Mouse (Mus musculus): ENCODE results near the gene Sphkap.

Gene Sphkap

GRCm38 (mm10) chr1:83297137-83298076 lies 110.6 kb downstream of the Sphkap start:
- in situ Hi-C loops (cut with MboI; ENCODE audit: low sequenced_read_pairs): no loop called here

- in situ Hi-C loops (cut with MboI; ENCODE audit: low sequenced_read_pairs): no loop called here
Measured at GRCm38 (mm10) chr1:83285866-83286265, 122.1 kb downstream of the Sphkap start.

GRCm38 (mm10) chr1:83277044-83277443 lies 131.0 kb downstream of the Sphkap start:
- in situ Hi-C loops (cut with MboI; ENCODE audit: low sequenced_read_pairs): no loop called here

GRCm38 (mm10) chr1:83276637-83277036 lies 131.4 kb downstream of the Sphkap start:
- in situ Hi-C loops (cut with MboI; ENCODE audit: low sequenced_read_pairs): no loop called here

- in situ Hi-C loops (cut with MboI; ENCODE audit: low sequenced_read_pairs): no loop called here
Measured at GRCm38 (mm10) chr1:83251746-83252145, 156.3 kb downstream of the Sphkap start.

GRCm38 (mm10) chr1:83248235-83248746 lies 159.7 kb downstream of the Sphkap start:
- in situ Hi-C loops (cut with MboI; ENCODE audit: low sequenced_read_pairs): no loop called here

DNA sequence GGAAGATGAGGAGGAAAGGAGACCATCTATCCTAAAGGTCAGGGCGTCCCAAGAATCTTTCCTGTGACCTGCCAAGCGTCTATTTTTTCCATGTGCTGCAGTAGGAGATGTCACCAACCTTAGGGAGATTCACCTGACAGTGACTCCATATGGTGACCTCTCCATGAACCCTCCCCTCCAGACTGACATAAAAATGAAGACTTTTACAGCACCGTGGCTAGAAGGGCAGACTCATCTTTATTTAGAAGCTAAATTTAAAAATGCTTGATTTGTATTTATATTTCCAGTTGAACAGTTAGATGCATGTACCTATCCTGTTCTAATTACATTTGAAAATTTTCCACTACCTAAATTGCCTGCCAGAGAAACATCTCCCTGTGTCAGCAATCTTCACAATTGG lies 180.1 kb downstream of the Sphkap start:
- in situ Hi-C loops (cut with MboI; ENCODE audit: low sequenced_read_pairs): no loop called here

DNA sequence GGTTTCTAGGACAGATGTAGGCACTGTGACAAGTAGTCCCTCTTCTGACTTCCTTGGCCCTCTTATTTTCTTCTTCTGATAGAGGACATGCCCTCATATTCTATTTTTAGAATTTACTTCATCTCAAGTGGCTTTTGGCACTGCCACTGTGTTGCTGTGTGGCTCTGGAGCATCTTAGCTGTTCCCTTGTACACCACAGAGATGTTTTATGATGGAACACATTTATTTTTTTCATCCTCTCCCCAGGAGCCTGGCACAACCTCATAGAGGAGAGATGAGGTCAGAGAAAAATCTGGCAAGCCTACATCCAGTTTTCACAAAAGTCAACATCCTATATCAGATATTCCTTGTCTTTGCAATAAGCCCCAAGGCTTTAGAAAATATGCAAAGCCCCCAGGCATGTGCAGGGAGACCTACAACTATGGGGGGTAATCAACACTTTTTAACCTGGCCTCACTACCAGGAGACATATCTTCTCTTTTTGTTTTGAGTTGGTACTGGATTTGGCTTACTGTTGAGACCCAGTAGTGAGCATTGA lies 183.5 kb downstream of the Sphkap start:
- in situ Hi-C loops (cut with MboI; ENCODE audit: low sequenced_read_pairs): loop anchor here (25.0 kb wide), 1 partner anchor 488 kb away; no protein-coding TSS in a partner anchor

DNA sequence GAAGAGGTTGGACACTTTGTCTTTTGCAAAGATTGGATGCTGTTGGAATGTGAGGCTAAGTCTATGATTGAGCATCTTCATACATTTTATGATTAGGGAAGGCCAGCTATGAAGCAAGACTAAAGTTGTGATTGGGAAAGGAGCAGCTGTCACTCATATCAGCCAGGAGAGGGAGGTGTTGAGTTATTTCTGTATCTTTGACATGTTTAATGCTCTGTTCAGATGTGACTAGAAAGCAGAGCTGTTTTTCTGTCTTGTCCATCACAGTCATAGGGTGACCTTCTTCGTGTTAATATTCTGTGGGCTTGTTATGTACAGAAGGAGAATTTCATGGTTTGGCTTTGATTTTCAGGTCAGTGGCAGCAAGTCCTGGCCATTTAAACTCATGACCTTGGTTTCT lies 184.9 kb downstream of the Sphkap start:
- in situ Hi-C loops (cut with MboI; ENCODE audit: low sequenced_read_pairs): loop anchor here (25.0 kb wide), 1 partner anchor 489 kb away; no protein-coding TSS in a partner anchor

DNA sequence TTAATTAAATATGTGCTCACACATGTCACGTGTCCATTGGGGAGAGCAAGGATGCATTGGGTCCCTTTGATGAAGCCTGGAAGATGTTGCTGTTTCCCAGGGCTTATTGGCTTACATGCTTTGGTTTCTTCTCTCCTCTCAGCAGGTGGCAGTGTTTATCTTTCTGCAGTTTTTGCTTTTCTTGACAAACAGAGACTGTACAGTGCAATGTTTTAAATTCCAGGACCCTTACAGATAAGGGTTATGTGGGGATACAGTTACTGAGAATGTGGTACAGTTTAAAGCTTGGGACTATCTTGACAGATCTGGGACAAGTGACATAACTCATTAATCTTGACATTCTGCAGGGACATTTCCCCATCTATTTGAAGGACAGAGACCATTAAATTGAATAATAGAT lies 189.7 kb downstream of the Sphkap start:
- in situ Hi-C loops (cut with MboI; ENCODE audit: low sequenced_read_pairs): loop anchor here (25.0 kb wide), 1 partner anchor 494 kb away; no protein-coding TSS in a partner anchor

DNA sequence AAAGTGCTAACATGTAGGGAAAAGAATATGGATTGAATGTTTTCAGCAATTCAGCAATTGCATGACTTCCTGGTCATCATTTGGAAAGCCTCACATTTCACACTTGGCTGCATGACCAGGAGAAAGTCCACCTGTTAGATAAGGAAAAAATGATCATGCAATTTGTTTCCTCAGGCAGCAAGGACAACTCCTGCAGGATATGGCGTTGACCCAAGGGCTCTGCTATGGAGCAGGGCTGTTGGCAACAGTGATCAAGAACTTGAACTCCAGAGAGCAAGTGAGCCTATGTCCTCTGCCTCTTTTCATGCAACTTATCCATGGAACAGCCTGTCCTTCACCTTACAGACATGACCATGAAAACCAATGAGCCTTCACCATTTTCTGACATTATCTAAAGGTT lies 198.0 kb downstream of the Sphkap start:
- in situ Hi-C loops (cut with MboI; ENCODE audit: low sequenced_read_pairs): loop anchor here (25.0 kb wide), 1 partner anchor 502 kb away; no protein-coding TSS in a partner anchor
